Mouse (Mus musculus): ENCODE data around the gene Ttll3. TPM values are rescaled to one million over a fixed set of nuclear protein-coding genes. Genes with fewer than 3 reads are reported as not detected.

Gene Ttll3
- polyA plus RNA-seq, 1 experiment = 1.6 TPM

- Histone ChIP-seq H3ac (ENCODE audit: control insufficient read depth, insufficient read length, low read depth) (no peak overlapping the region), H3K79me3 (ENCODE audit: low read depth) (no peaks in the 10 kb centered on the region), H3K4me3 (ENCODE audit: insufficient read depth, poor library complexity, severe bottlenecking) (no peak overlapping the region), H3K27me3 (ENCODE audit: control insufficient read depth, insufficient read depth, insufficient read length) (no peaks in the 10 kb centered on the region), H3K79me2 (ENCODE audit: control insufficient read depth, insufficient read depth) (peaks cover 7% of the 10 kb centered on the region), H3K36me3 (ENCODE audit: control insufficient read depth, insufficient read depth) (no peaks in the 10 kb centered on the region)
- no peak for TF ChIP-seq MAX (IDR thresholded peaks at IDR 0.05)
Observed at GRCm38 (mm10) chr6:113346897-113347296, 42.2 kb upstream of the Ttll3 start.

GRCm38 (mm10) chr6:113350538-113350937, 38.5 kb upstream of the Ttll3 start:
- Histone ChIP-seq H3K79me3 (ENCODE audit: low read depth) (no peaks in the 10 kb centered on the region), H3K27me3 (ENCODE audit: control insufficient read depth, insufficient read depth, insufficient read length) (no peaks in the 10 kb centered on the region)
- TF ChIP-seq MAX (IDR thresholded peaks at IDR 0.05) = no peak
- TF ChIP-seq MYOD1 (IDR thresholded peaks at IDR 0.05; ENCODE audit: control insufficient read depth, insufficient read length, low read depth) = no peak
- TF ChIP-seq MYOG (IDR thresholded peaks at IDR 0.05; ENCODE audit: control insufficient read depth, extremely low read depth, insufficient read length) = no peak
- TF ChIP-seq USF1 (IDR thresholded peaks at IDR 0.05; ENCODE audit: low read depth) = no peak
- TF ChIP-seq CTCF (IDR thresholded peaks at IDR 0.05; ENCODE audit: control insufficient read depth, insufficient read depth, insufficient read length) = no peak
- no peak for TF ChIP-seq FOSL1 (IDR thresholded peaks at IDR 0.05; ENCODE audit: insufficient read depth, low read length, poor library complexity, severe bottlenecking)
- no peak for TF ChIP-seq CEBPB (IDR thresholded peaks at IDR 0.05; ENCODE audit: low read depth)

DNA sequence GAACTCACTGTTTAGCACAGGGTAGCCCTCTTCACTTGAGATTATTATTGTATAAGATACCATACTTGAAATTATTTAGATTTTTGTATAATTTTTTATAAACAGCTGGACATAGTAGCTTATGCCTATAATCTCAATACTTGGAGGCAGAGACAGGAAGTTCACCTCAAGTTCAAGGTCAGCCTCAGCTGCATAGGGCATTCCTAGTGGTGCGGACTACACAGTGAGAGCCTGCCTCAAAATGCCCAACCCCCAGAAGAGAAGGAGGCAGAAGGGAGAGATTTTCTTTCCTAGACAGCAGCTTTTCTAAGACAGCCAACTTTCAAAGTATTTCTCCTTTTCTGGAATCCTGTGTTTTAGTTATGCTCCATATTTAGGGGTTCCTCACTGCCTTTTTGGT, 37.9 kb upstream of the Ttll3 start:
- Histone ChIP-seq H3K79me3 (ENCODE audit: low read depth) (no peaks in the 10 kb centered on the region), H3K36me3 (ENCODE audit: control insufficient read depth, insufficient read depth) (no peaks in the 10 kb centered on the region), H3ac (ENCODE audit: control insufficient read depth, insufficient read length, low read depth) (no peak overlapping the region), H3K79me2 (ENCODE audit: control insufficient read depth, insufficient read depth) (no peaks in the 10 kb centered on the region), H3K27me3 (ENCODE audit: control insufficient read depth, insufficient read depth, insufficient read length) (no peaks in the 10 kb centered on the region), H3K4me3 (ENCODE audit: insufficient read depth, poor library complexity, severe bottlenecking) (no peak overlapping the region)
- no peak for TF ChIP-seq MAX (IDR thresholded peaks at IDR 0.05)
- TF ChIP-seq CTCF (IDR thresholded peaks at IDR 0.05; ENCODE audit: control insufficient read depth, insufficient read depth, insufficient read length) = no peak
- no peak for TF ChIP-seq CEBPB (IDR thresholded peaks at IDR 0.05; ENCODE audit: low read depth)
- TF ChIP-seq USF1 (IDR thresholded peaks at IDR 0.05; ENCODE audit: low read depth) = no peak
- TF ChIP-seq FOSL1 (IDR thresholded peaks at IDR 0.05; ENCODE audit: insufficient read depth, low read length, poor library complexity, severe bottlenecking) = no peak
- no peak for TF ChIP-seq MYOD1 (IDR thresholded peaks at IDR 0.05; ENCODE audit: control insufficient read depth, insufficient read length, low read depth)
- TF ChIP-seq MYOG (IDR thresholded peaks at IDR 0.05; ENCODE audit: control insufficient read depth, extremely low read depth, insufficient read length) = no peak

More at GRCm38 (mm10) chr6:113350538-113350937, 38.5 kb upstream of the Ttll3 start:
- Histone ChIP-seq H3ac (ENCODE audit: control insufficient read depth, insufficient read length, low read depth) (no peak overlapping the region), H3K36me3 (ENCODE audit: control insufficient read depth, insufficient read depth) (no peaks in the 10 kb centered on the region), H3K79me2 (ENCODE audit: control insufficient read depth, insufficient read depth) (no peaks in the 10 kb centered on the region), H3K4me3 (ENCODE audit: insufficient read depth, poor library complexity, severe bottlenecking) (no peak overlapping the region)

- Histone ChIP-seq H3ac (ENCODE audit: control insufficient read depth, insufficient read length, low read depth) (no peak overlapping the region), H3K4me3 (ENCODE audit: insufficient read depth, poor library complexity, severe bottlenecking) (no peak overlapping the region), H3K79me3 (ENCODE audit: low read depth) (no peaks in the 10 kb centered on the region), H3K36me3 (ENCODE audit: control insufficient read depth, insufficient read depth) (no peaks in the 10 kb centered on the region), H3K27me3 (ENCODE audit: control insufficient read depth, insufficient read depth, insufficient read length) (no peaks in the 10 kb centered on the region), H3K79me2 (ENCODE audit: control insufficient read depth, insufficient read depth) (no peaks in the 10 kb centered on the region)
- no peak for TF ChIP-seq MYOD1 (IDR thresholded peaks at IDR 0.05; ENCODE audit: control insufficient read depth, insufficient read length, low read depth)
- TF ChIP-seq CEBPB (IDR thresholded peaks at IDR 0.05; ENCODE audit: low read depth) = no peak
- no peak for TF ChIP-seq USF1 (IDR thresholded peaks at IDR 0.05; ENCODE audit: low read depth)
- no peak for TF ChIP-seq FOSL1 (IDR thresholded peaks at IDR 0.05; ENCODE audit: insufficient read depth, low read length, poor library complexity, severe bottlenecking)
- TF ChIP-seq MAX (IDR thresholded peaks at IDR 0.05) = no peak
- TF ChIP-seq MYOG (IDR thresholded peaks at IDR 0.05; ENCODE audit: control insufficient read depth, extremely low read depth, insufficient read length) = no peak
Observed at GRCm38 (mm10) chr6:113351653-113352052, 37.4 kb upstream of the Ttll3 start.

- no peaks in the 10 kb centered on the region for H3K36me3 ChIP-seq (ENCODE audit: control insufficient read depth, insufficient read depth)
- no peaks in the 10 kb centered on the region for H3K27me3 ChIP-seq (ENCODE audit: control insufficient read depth, insufficient read depth, insufficient read length)
- no peak overlapping the region for H3K4me3 ChIP-seq (ENCODE audit: insufficient read depth, poor library complexity, severe bottlenecking)
- no peaks in the 10 kb centered on the region for H3K79me3 ChIP-seq (ENCODE audit: low read depth)
- no peaks in the 10 kb centered on the region for H3K79me2 ChIP-seq (ENCODE audit: control insufficient read depth, insufficient read depth)
- no peak overlapping the region for H3ac ChIP-seq (ENCODE audit: control insufficient read depth, insufficient read length, low read depth)
- TF ChIP-seq FOSL1 (IDR thresholded peaks at IDR 0.05; ENCODE audit: insufficient read depth, low read length, poor library complexity, severe bottlenecking) (no peak), MYOD1 (IDR thresholded peaks at IDR 0.05; ENCODE audit: control insufficient read depth, insufficient read length, low read depth) (no peak)
Observed at GRCm38 (mm10) chr6:113352820-113353219, 36.2 kb upstream of the Ttll3 start.

GRCm38 (mm10) chr6:113353696-113354095, 35.4 kb upstream of the Ttll3 start:
- TF ChIP-seq MYOD1 (IDR thresholded peaks at IDR 0.05; ENCODE audit: control insufficient read depth, insufficient read length, low read depth) (no peak), USF1 (IDR thresholded peaks at IDR 0.05; ENCODE audit: low read depth) (no peak), MYOG (IDR thresholded peaks at IDR 0.05; ENCODE audit: control insufficient read depth, extremely low read depth, insufficient read length) (no peak), CTCF (IDR thresholded peaks at IDR 0.05; ENCODE audit: control insufficient read depth, insufficient read depth, insufficient read length) (no peak), MAX (IDR thresholded peaks at IDR 0.05) (no peak), CEBPB (IDR thresholded peaks at IDR 0.05; ENCODE audit: low read depth) (no peak)
- Histone ChIP-seq H3K36me3 (ENCODE audit: control insufficient read depth, insufficient read depth) (no peaks in the 10 kb centered on the region), H3K79me2 (ENCODE audit: control insufficient read depth, insufficient read depth) (no peaks in the 10 kb centered on the region), H3K27me3 (ENCODE audit: control insufficient read depth, insufficient read depth, insufficient read length) (no peaks in the 10 kb centered on the region), H3K79me3 (ENCODE audit: low read depth) (no peaks in the 10 kb centered on the region), H3K4me3 (ENCODE audit: insufficient read depth, poor library complexity, severe bottlenecking) (no peak overlapping the region), H3ac (ENCODE audit: control insufficient read depth, insufficient read length, low read depth) (no peak overlapping the region)

Measured in C2C12 (cell line).